Mouse (Mus musculus) cerebellum, adult 2 months (tissue): Measurements from ENCODE around the gene Acss1.

Experiments used
- CTCF ChIP-seq: fragments of 200-500 bp; IDR thresholded peaks from 2 replicates; pipeline ENCODE4 v1.5.1; 2011; ENCODE audit warnings: low read depth, mild to moderate bottlenecking, control low read depth, low read length, moderate library complexity, borderline replicate concordance; ENCODE audit not compliant: insufficient read depth
- POLR2A ChIP-seq: fragments of 200-500 bp; IDR thresholded peaks from 2 replicates; pipeline ENCODE4 v1.6.1; 2011; ENCODE audit warnings: low read length, control low read depth, borderline replicate concordance; ENCODE audit not compliant: insufficient read depth

GRCm38 (mm10) chr2:150667065-150667819 is 1.1 kb downstream of the Acss1 start:
- TF ChIP-seq CTCF (no peak), POLR2A (no peak)
